Mouse (Mus musculus) C2C12 (cell line): ENCODE data around the gene Olfr266.

Source experiments
- CEBPB ChIP-seq: IDR thresholded peaks from one replicate; pipeline ENCODE4 v1.6.1; 2011; ENCODE audit warnings: low read depth, mild to moderate bottlenecking, control low read depth, moderate library complexity
- CTCF ChIP-seq: IDR thresholded peaks from one replicate; pipeline ENCODE4 v1.5.1; 2011; ENCODE audit not compliant: control insufficient read depth, insufficient read depth, insufficient read length
- FOSL1 ChIP-seq: IDR thresholded peaks from one replicate; pipeline ENCODE4 v1.8.0; 2011; ENCODE audit warnings: mild to moderate bottlenecking, low read length; ENCODE audit not compliant: poor library complexity, insufficient read depth, severe bottlenecking
- MAX ChIP-seq: IDR thresholded peaks from one replicate; pipeline ENCODE4 v1.6.1; 2011; ENCODE audit warnings: mild to moderate bottlenecking, control low read depth
- MYOD1 ChIP-seq: IDR thresholded peaks from one replicate; pipeline ENCODE4 v1.6.1; 2011; ENCODE audit warnings: low read depth; ENCODE audit not compliant: control insufficient read depth, insufficient read length
- MYOG ChIP-seq: IDR thresholded peaks from one replicate; pipeline ENCODE4 v1.6.1; 2011; ENCODE audit not compliant: control insufficient read depth, insufficient read length; ENCODE audit errors: extremely low read depth
- USF1 ChIP-seq: IDR thresholded peaks from one replicate; pipeline ENCODE4 v1.6.1; 2011; ENCODE audit warnings: low read depth, mild to moderate bottlenecking, control low read depth, moderate library complexity

- TF ChIP-seq MYOG: no peak
- no peak for TF ChIP-seq MAX
- no peak for TF ChIP-seq CTCF
- no peak for TF ChIP-seq USF1
- no peak for TF ChIP-seq FOSL1
- peak; percentile 98 for TF ChIP-seq CEBPB
- TF ChIP-seq MYOD1: peak; percentile 96
Measured at GRCm38 (mm10) chr3:106832107-106832506, 6.0 kb upstream of the Olfr266 start.
